Mouse (Mus musculus): ENCODE measurements around the gene Fbn1.

DNA sequence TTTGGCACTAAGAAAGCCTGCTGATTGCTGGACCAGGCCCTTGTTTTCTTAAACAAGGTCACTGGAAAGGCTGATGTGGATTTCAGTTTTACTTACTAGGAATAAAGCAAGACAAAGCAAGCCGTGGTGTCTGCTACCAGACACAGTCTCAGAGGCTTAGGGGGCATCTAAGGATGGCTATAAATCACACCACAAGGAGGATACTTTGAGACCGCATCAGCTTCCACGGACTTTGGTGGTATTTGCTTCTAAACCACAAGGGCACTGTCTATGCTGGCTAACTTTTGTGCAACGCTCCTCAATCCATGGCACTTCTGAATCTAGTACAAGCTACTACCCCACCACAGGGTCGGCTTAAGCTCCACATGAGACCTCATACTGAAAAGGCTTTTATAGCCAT, 167.4 kb downstream of the Fbn1 start:
- TF ChIP-seq CTCF (IDR thresholded peaks at IDR 0.05; ENCODE audit: insufficient read depth, low read length) = no peak
- no peak for TF ChIP-seq POLR2A (IDR thresholded peaks at IDR 0.05; ENCODE audit: borderline replicate concordance, extremely low read depth, low read depth, low read length)

Measured in lung, adult 2 months (tissue).